Mouse (Mus musculus) left cerebral cortex, postnatal 4 days (tissue): Measurements from ENCODE around the gene Srp54b. TPM values are rescaled to one million over a fixed set of nuclear protein-coding genes. Genes with fewer than 3 reads are reported as not detected.
"Not testable (repeated sequence)": the region's sequence is repeated elsewhere in the genome, so short reads cannot be mapped to it uniquely, and the experiment has no call there.

Experiments used
- DNase-seq: peaks from one replicate; pipeline ENCODE4 v3.0.0-alpha.2; 2022
- intact Hi-C: fragments of 180-260 bp; cut with DNase I; formaldehyde crosslinking; loops from one replicate; pipeline ENCODE4 v1.15.1; 2025
- total RNA-seq, 2 experiments: library from RNA; stranded (reverse); gene quantifications; 2 replicates each; pipeline ENCODE4 v1.2.3; 2021

The Srp54b gene
- total RNA-seq, result 10 to 100 TPM; 52.7 to 56.2 TPM

DNA sequence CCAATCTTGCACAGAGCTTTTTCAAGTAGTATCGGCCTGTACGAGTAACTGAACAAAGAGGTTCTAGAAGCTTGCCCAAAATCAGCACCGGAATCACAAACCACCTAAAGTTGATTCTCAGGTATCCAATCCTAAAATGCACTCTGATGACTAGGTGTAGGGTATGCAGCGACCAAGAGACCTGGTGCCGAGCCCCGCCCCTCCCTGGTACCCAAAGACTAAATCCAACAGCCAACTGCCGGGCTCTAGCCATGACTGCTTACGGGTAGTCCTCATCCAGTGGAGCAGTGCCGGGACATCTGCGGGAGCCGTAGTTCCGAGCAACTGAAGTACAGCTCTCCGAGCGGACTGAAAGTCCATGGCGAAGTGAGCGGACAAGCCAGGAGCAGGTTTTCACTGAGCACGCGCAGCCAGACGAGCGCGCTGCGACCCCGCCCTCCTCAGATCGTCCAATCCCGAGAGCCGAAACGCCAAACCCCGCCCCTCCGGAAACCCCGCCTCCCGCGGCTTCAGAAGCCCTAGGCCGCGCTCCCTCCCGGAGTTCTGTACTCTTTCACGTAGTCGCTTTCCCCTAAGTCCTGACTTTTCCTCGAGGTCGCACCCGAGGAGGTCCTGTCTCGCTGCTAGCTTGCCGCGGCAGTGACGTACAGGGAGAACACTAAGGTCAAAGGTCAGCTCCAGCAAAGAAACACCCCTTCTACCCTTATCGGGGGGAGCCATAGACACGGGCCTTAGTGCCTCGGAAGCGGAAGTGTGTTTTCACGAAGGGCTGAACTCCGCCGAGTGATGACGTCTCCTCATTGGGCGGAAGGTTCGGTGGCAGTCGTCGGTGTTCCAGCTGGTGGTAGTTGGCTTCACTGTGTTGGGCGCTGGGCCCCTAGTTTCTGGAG lies at the start of gene Srp54b:
Gene Srp54b (plus strand): TSS at position 546 of the 890 bp plus-strand sequence.
- DNase-seq, intact Hi-C loops: not testable (repeated sequence)

DNA sequence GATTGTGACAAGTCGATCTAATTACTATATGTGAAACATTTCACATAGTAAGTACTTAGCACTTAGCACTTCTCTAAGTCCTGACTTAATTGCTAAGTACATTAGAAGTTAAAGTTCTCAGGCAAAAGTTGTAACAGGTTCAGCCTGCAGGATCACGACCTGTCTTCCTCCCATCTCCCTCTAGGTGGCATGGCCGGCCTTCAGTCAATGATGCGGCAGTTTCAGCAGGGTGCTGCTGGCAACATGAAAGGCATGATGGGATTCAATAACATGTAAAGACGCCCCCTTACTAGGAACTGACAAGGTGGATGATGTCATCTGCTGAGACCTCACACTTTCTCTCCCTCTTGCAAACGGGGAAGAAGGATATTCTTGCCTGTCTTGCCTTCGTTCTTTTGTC lies 42.3 kb upstream of the Srp54b start:
- DNase-seq, intact Hi-C loops: not testable (repeated sequence)

DNA sequence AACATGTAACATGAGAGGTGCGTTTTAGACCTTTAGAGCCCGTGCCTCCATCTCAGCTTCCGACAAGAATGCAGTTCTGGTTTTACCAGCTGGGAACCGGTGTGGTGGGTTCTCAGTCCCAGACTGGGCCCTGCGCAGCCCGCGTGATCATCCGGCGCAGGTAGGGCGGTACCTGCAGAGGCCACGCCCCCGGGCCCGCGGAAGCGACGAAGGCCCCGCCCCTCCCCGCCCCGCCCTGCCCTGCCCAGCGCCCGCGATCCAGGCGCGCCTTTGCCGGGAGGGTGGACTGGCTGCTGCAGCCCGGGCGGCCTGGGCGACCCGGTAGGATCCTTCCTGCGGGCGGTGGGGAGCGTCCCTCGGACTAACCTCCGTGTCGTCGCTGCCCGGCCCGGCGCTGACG lies 30.7 kb upstream of the Srp54b start, which contains the start of gene Fam177a:
Gene Fam177a (plus strand): TSS at position 228 of the 400 bp plus-strand sequence.
- DNase-seq, intact Hi-C loops: not testable (repeated sequence)

DNA sequence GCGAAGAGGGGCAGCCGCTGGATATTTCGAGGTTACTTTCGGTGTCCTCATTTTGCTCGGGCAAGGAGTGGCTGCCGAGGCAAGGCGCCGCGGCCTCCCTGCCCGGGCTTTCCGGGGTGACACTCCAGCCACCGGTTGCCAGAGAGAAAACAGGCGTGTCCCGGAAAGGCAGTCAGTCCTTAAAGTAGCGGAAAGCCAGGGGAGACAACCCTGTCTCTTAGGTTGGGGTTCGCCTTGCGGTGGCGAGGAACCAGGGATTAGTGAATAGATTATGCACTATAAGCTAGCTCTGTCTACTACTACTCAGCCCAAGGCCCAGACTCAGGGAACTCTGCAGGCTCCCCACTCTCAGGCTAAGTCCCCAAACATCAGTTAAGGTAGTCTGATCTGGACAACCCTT lies 30.2 kb upstream of the Srp54b start:
- intact Hi-C loops, DNase-seq: not testable (repeated sequence)

DNA sequence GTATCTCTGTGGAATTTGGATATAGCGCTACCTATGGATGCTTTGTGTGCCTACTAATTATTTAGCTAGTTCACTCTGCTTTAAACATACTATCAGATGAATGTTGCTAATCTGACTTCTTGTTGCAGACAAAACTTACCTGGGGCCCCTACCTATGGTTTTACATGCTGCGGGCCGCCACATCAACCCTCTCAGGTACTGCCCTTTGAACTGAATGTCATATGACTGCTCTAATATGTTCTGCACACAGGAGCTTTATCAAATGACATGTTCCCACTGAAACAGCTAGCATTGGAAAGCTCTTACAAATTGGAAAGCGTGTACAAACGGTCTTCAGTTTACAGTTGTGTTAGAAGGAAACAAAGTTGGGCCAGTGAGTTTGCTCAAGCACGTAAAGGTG lies 19.4 kb upstream of the Srp54b start:
- intact Hi-C loops, DNase-seq: not testable (repeated sequence)

DNA sequence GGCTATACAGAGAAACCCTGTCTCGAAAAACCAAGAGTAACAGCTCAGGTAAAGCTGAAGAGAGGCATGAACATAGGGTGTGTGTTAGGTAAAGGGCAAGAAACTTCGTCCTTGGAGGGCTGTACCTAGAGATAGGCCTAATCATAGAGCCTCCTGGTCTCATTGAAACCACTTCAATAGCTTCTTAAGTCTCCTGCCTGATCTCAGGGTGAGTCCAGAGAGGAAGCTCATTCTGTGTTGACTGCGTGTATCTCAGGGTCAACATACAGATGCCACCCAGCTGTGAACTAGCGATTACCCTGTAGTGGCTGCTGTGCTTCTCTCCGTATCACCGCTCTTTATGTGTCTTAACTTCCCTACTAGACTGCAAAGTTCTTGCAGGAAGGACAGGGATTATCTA lies 17.0 kb upstream of the Srp54b start:
- intact Hi-C loops, DNase-seq: not testable (repeated sequence)

DNA sequence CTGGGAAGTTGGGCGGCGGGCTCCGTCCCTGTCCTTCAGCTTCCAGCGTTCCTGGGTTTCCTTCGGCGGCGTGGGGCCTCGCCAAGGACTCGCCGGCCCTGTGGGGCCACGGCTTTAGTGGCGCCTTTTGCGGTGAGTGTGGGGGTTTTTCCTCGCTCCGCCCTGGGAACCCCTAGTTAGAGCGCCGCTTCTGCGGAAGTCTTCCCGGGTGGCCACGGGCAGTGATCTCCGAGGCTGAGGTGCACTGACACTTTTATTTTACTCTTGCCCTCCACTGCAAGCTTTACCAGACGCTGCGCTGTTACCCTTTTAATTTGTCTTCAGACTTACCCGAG lies 512 bp downstream of the Srp54b start:
- intact Hi-C loops, result not testable (repeated sequence)

DNA sequence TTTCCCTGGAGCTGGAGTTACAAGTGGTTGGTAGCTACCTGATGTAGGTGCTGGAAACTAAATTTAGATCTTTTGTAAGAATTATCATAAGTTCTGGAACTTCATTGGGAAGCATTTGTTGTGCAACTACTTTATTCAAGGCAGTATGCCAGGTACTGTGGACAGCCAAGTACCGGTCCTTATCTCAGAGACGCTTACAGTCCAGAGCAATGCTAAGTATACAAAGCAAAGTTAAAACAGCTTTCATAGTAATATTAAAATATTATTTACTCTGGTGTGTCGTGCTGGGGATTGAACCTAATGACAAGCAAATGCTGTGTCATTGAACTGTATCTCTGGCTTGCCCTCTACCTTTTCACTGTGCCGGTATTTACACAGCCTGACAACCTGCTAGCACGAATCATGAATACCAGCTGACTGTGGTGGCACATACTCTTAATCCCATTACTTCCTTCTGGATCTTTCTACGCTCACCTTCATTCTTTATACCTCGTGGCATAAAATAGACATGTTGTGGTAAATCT lies 12.2 kb downstream of the Srp54b start:
- intact Hi-C loops, DNase-seq: not testable (repeated sequence)

More for the DNA sequence above, 512 bp downstream of the Srp54b start:
- DNase-seq, result not testable (repeated sequence)

DNA sequence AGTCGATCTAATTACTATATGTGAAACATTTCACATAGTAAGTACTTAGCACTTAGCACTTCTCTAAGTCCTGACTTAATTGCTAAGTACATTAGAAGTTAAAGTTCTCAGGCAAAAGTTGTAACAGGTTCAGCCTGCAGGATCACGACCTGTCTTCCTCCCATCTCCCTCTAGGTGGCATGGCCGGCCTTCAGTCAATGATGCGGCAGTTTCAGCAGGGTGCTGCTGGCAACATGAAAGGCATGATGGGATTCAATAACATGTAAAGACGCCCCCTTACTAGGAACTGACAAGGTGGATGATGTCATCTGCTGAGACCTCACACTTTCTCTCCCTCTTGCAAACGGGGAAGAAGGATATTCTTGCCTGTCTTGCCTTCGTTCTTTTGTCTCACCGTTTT lies 32.8 kb downstream of the Srp54b start:
- intact Hi-C loops, DNase-seq: not testable (repeated sequence)

DNA sequence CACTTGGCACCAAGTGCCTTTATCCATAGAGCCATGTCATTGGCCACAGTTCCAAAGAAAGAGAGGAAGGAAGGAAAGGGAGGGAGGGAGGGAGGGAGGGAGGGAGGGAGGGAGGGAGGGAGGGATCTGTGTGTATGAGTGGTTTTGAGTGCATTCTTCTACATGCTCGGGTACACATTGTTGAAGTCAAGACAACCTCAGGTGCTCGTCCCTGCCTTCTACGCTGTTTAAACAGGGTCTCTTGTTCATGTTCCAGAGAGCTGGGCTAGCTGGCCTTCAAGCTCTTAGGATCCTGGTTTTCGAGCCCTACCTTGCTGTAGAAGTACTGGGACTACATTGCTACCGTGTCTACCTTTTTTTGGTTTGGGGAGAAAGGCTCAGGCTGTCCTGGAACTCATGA lies 34.2 kb downstream of the Srp54b start:
- intact Hi-C loops, result not testable (repeated sequence)

DNA sequence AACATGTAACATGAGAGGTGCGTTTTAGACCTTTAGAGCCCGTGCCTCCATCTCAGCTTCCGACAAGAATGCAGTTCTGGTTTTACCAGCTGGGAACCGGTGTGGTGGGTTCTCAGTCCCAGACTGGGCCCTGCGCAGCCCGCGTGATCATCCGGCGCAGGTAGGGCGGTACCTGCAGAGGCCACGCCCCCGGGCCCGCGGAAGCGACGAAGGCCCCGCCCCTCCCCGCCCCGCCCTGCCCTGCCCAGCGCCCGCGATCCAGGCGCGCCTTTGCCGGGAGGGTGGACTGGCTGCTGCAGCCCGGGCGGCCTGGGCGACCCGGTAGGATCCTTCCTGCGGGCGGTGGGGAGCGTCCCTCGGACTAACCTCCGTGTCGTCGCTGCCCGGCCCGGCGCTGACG lies 44.4 kb downstream of the Srp54b start, which contains the start of gene 1700047I17Rik2:
Gene 1700047I17Rik2 (plus strand): TSS at position 287 of the 400 bp plus-strand sequence.
- intact Hi-C loops, DNase-seq: not testable (repeated sequence)

More for the DNA sequence above, 34.2 kb downstream of the Srp54b start:
- DNase-seq, result not testable (repeated sequence)

DNA sequence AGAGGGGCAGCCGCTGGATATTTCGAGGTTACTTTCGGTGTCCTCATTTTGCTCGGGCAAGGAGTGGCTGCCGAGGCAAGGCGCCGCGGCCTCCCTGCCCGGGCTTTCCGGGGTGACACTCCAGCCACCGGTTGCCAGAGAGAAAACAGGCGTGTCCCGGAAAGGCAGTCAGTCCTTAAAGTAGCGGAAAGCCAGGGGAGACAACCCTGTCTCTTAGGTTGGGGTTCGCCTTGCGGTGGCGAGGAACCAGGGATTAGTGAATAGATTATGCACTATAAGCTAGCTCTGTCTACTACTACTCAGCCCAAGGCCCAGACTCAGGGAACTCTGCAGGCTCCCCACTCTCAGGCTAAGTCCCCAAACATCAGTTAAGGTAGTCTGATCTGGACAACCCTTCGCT lies 44.9 kb downstream of the Srp54b start:
- intact Hi-C loops, DNase-seq: not testable (repeated sequence)

DNA sequence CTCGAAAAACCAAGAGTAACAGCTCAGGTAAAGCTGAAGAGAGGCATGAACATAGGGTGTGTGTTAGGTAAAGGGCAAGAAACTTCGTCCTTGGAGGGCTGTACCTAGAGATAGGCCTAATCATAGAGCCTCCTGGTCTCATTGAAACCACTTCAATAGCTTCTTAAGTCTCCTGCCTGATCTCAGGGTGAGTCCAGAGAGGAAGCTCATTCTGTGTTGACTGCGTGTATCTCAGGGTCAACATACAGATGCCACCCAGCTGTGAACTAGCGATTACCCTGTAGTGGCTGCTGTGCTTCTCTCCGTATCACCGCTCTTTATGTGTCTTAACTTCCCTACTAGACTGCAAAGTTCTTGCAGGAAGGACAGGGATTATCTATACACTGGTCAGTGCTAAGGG lies 58.0 kb downstream of the Srp54b start:
- DNase-seq, intact Hi-C loops: not testable (repeated sequence)

DNA sequence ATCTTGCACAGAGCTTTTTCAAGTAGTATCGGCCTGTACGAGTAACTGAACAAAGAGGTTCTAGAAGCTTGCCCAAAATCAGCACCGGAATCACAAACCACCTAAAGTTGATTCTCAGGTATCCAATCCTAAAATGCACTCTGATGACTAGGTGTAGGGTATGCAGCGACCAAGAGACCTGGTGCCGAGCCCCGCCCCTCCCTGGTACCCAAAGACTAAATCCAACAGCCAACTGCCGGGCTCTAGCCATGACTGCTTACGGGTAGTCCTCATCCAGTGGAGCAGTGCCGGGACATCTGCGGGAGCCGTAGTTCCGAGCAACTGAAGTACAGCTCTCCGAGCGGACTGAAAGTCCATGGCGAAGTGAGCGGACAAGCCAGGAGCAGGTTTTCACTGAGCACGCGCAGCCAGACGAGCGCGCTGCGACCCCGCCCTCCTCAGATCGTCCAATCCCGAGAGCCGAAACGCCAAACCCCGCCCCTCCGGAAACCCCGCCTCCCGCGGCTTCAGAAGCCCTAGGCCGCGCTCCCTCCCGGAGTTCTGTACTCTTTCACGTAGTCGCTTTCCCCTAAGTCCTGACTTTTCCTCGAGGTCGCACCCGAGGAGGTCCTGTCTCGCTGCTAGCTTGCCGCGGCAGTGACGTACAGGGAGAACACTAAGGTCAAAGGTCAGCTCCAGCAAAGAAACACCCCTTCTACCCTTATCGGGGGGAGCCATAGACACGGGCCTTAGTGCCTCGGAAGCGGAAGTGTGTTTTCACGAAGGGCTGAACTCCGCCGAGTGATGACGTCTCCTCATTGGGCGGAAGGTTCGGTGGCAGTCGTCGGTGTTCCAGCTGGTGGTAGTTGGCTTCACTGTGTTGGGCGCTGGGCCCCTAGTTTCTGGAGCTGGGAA lies 75.0 kb downstream of the Srp54b start, which contains the start of gene Srp54c:
Gene Srp54c (plus strand): TSS at position 543 of the 894 bp plus-strand sequence.
- DNase-seq, intact Hi-C loops: not testable (repeated sequence)

DNA sequence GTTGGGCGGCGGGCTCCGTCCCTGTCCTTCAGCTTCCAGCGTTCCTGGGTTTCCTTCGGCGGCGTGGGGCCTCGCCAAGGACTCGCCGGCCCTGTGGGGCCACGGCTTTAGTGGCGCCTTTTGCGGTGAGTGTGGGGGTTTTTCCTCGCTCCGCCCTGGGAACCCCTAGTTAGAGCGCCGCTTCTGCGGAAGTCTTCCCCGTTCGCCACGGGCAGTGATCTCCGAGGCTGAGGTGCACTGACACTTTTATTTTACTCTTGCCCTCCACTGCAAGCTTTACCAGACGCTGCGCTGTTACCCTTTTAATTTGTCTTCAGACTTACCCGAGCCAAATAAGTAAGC lies 75.6 kb downstream of the Srp54b start:
- intact Hi-C loops, DNase-seq: not testable (repeated sequence)

Other genes starting within 250 kb of the Srp54b start
- gene Gm20403, start 168.6 kb upstream of the Srp54b start, total RNA-seq, result not detected
- 1 to 10 TPM; 3.9 to 4.0 TPM for gene Baz1a, start 140.8 kb upstream of the Srp54b start, total RNA-seq
- 10 to 100 TPM; 12.6 to 13.8 TPM for gene 2700097O09Rik, start 75.0 kb upstream of the Srp54b start, total RNA-seq
- gene Srp54a, start 74.8 kb upstream of the Srp54b start, total RNA-seq, result 100 to 1,000 TPM; 108 to 111 TPM
- 10 to 100 TPM; 32.6 to 47.0 TPM for gene Fam177a, start 30.6 kb upstream of the Srp54b start, total RNA-seq
- 10 to 100 TPM in 1 of 2 experiments, 1 to 10 TPM in 1; 1.8 to 13.0 TPM for gene 1700047I17Rik2, start 44.5 kb downstream of the Srp54b start, total RNA-seq
- 10 to 100 TPM; 34.4 to 41.0 TPM for gene Srp54c, start 75.1 kb downstream of the Srp54b start, total RNA-seq
- gene 1110008L16Rik, start 144.5 kb downstream of the Srp54b start, total RNA-seq, result 10 to 100 TPM in 1 of 2 experiments, 1 to 10 TPM in 1; 9.5 to 12.7 TPM
- gene Ppp2r3c, start 147.9 kb downstream of the Srp54b start, total RNA-seq, result 10 to 100 TPM; 15.5 to 20.5 TPM
- 100 to 1,000 TPM; 173 to 183 TPM for gene Psma6, start 229.1 kb downstream of the Srp54b start, total RNA-seq